Mouse (Mus musculus) forebrain, embryonic 12.5 days (tissue): ENCODE data around the gene Grap2. TPM values are rescaled to one million over a fixed set of nuclear protein-coding genes. Genes with fewer than 3 reads are reported as not detected.

Experiments
- ATAC-seq: fragments of 200-750 bp; cut with Nextera tagmentation; 2 replicates; pipeline ENCODE4 v1.8.0; 2017; ENCODE audit warnings: moderate TSS enrichment; ENCODE audit not compliant: low FRiP score
- H3K27ac ChIP-seq: fragments of 300-500 bp; sonication (generic); 2 replicates; pipeline ENCODE4 v1.5.1; 2016; ENCODE audit warnings: mild to moderate bottlenecking
- H3K27me3 ChIP-seq: fragments of 300-500 bp; sonication (generic); 2 replicates; pipeline ENCODE4 v1.6.1; 2016; ENCODE audit warnings: mild to moderate bottlenecking
- H3K36me3 ChIP-seq: fragments of 300-500 bp; sonication (generic); replicated peaks from 2 replicates; pipeline ENCODE4 v1.6.1; 2016; ENCODE audit warnings: mild to moderate bottlenecking
- H3K4me1 ChIP-seq: fragments of 300-500 bp; sonication (generic); 2 replicates; pipeline ENCODE4 v1.6.1; 2016
- H3K4me2 ChIP-seq: fragments of 300-500 bp; sonication (generic); 2 replicates; pipeline ENCODE4 v1.6.1; 2016; ENCODE audit warnings: mild to moderate bottlenecking, moderate library complexity
- H3K4me3 ChIP-seq: fragments of 300-500 bp; sonication (generic); replicated peaks from 2 replicates; pipeline ENCODE4 v1.5.1; 2016; ENCODE audit warnings: mild to moderate bottlenecking
- H3K9ac ChIP-seq: fragments of 300-500 bp; sonication (generic); 2 replicates; pipeline ENCODE4 v1.6.1; 2016; ENCODE audit warnings: mild to moderate bottlenecking
- H3K9me3 ChIP-seq: fragments of 300-500 bp; sonication (generic); 2 replicates; pipeline ENCODE4 v1.6.1; 2016
- WGBS: fragments of 180-500 bp; shearing (Covaris S2); methylation state at CpG from one replicate; pipeline ENCODE4 v1.1.7; 2016; 5-methylcytosine and 5-hydroxymethylcytosine counted together
- polyA plus RNA-seq: library from polyadenylated mRNA; unstranded; fragments of >200 nt; fragmentation: Nextera tagmentation; extraction: Ambion mirVana; gene quantifications from 2 replicates; pipeline ENCODE4 v1.2.1, GENCODE M21; 2016

Grap2 gene
- polyA plus RNA-seq, 1 experiment from 2014 or later = 2.8 TPM

DNA sequence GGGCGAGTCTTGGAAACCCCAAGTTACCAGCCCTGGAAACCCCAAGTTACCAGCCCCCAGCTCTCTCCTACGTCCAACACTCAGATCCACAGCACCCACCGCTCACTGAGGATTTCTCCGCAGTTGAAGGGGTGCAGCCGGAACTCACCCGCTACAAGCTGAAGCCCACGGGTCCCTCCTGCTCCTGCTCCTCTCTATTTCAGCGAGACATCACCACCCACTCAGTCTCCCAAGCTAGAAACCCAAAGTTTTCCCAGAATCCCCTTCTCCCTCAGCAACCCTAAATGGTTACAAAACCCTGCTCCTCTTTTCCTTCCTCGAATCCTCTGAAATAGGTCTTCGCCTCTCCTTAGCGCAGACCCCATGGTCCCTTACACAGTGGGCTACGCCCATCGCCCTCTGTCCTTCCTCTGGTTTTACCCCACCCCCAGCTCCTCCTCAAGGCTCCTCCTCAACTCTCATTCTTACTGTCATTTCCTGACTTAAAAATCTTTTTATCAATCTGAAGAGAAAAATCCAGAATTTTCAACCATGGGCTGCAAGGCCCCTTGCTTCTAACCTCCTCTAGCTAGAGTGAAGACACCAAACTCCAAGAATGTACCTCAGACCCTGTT is 60.0 kb downstream of the Grap2 start:
- peaks cover 10% of the 10 kb centered on the region for H3K4me1 ChIP-seq
- 88% methylated on average over 13 of the region's 13 CpGs for WGBS
- no peak overlapping the region for H3K9ac ChIP-seq
- H3K4me2 ChIP-seq = no peak overlapping the region
- no peak overlapping the region for H3K27ac ChIP-seq
- no peaks in the 10 kb centered on the region for H3K9me3 ChIP-seq
- no peak for ATAC-seq
- H3K27me3 ChIP-seq = no peaks in the 10 kb centered on the region; the same call in 1 of the 2 replicates
- H3K36me3 ChIP-seq = no peaks in the 10 kb centered on the region
- H3K4me3 ChIP-seq = no peak overlapping the region

DNA sequence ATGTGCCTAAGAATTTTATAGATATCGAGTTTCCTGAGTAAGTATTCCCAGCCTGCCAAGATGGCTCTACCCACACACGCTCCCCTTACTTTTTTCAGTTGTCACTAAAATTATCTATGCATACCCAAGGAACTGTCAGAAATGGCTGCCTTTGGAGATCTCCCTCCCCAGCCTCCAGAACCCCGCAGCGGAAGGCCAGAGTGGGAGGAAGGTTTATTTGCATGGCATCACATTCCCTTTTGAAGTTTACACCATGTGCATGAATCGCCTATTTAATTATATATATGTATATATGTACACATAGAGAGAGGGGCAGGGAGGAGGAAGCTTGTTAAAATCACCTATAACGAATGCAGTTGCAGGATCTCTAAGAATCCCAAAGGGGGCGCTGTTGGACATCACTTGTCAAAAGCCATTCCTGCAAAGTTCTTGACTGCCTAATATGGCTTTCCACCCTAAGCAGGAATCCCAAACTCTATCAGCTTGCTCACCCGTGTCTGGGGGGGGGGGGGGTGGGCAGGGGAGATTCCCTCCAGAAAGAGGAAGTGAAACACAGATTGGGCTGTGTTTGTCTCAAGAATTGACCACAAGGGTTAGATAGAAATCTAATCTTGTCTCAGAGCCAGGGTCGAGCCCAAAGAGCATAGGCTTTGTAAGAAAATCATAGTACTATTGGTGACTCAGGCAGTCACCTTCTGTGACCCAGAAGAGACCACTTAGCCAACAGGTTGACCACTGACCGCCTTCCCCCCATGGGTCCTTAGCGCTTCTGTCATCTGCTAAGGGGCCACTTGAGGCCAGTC is 62.2 kb downstream of the Grap2 start:
- Histone ChIP-seq H3K27me3 (no peaks in the 10 kb centered on the region; the same call in 1 of the 2 replicates), H3K9ac (no peak overlapping the region), H3K27ac (no peak overlapping the region), H3K36me3 (no peaks in the 10 kb centered on the region), H3K4me2 (no peak overlapping the region), H3K9me3 (no peaks in the 10 kb centered on the region), H3K4me1 (peaks cover 10% of the 10 kb centered on the region), H3K4me3 (no peak overlapping the region)
- 60% methylated on average over 11 of the region's 11 CpGs for WGBS
- no peak for ATAC-seq

DNA sequence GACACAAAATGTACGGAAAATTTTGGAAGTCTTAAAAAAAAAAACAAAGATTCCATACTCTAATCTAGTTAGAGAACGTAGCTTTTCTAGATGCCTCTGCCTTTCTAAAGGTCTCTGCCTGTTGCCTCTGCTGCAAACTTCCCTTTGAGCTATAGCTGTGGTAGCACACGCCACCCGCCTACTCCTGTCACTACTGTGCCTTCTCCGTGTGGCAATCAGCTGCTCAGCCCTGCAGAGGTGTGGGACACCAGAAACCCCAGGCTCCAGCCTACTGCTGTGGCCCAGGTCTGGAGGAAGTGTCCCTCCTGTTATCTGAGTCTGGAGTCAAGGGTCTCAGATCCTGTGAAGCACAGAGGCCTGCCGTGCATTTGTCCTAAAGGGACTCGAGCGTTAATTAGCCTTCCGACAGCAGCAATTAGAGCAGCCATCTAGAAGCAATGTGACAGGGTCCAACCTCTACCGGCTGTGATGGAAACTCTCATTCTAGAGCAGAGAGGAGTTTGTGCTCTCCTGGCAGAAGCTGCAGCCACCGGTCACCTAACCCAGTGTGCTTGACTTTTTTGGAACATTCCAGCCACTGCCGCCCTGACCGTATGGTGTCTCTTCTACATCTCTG is 64.5 kb downstream of the Grap2 start:
- no peaks in the 10 kb centered on the region for H3K9me3 ChIP-seq
- H3K27ac ChIP-seq = no peak overlapping the region
- H3K36me3 ChIP-seq = no peaks in the 10 kb centered on the region
- ATAC-seq = no peak
- 42% methylated on average over 13 of the region's 13 CpGs for WGBS
- no peak overlapping the region for H3K4me2 ChIP-seq
- H3K4me3 ChIP-seq = no peak overlapping the region
- no peak overlapping the region for H3K9ac ChIP-seq
- no peaks in the 10 kb centered on the region; the same call in 1 of the 2 replicates for H3K27me3 ChIP-seq
- H3K4me1 ChIP-seq = peaks cover 4% of the 10 kb centered on the region

GRCm38 (mm10) chr15:80639071-80639702 is 66.8 kb downstream of the Grap2 start:
- no peaks in the 10 kb centered on the region for H3K36me3 ChIP-seq
- H3K9me3 ChIP-seq = no peaks in the 10 kb centered on the region
- H3K9ac ChIP-seq = no peak overlapping the region
- H3K27me3 ChIP-seq = no peaks in the 10 kb centered on the region; the same call in 1 of the 2 replicates
- H3K4me2 ChIP-seq = no peak overlapping the region
- no peak overlapping the region for H3K4me3 ChIP-seq
- H3K27ac ChIP-seq = no peak overlapping the region
- H3K4me1 ChIP-seq = peaks cover 4% of the 10 kb centered on the region
- ATAC-seq = no peak
- WGBS = 77% methylated on average over 11 of the region's 11 CpGs

DNA sequence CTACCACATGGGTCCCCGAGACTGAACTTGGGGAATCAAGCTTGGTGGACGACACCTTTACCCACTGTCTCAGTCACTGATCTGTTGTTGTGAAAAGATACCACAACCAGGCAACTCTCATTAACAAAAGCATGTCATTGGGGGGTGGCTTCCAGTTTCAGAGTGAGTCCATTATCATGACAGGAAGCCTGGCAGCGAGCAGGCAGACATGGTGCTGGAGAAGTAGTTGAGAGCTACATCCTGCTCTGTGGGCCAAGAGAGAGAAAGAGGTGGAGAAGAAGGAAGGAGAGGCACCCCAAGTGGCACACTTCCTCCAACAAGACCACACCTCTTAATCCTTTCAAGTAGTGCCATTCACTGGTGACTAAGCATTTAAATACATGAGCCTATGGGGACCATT is 67.5 kb downstream of the Grap2 start:
- 90% methylated on average over 3 of the region's 3 CpGs for WGBS
- Histone ChIP-seq H3K27me3 (no peaks in the 10 kb centered on the region; the same call in 1 of the 2 replicates), H3K27ac (no peak overlapping the region), H3K4me2 (no peak overlapping the region), H3K4me3 (no peak overlapping the region), H3K9me3 (no peaks in the 10 kb centered on the region), H3K36me3 (no peaks in the 10 kb centered on the region), H3K9ac (no peak overlapping the region), H3K4me1 (peaks cover 4% of the 10 kb centered on the region)
- ATAC-seq = no peak

DNA sequence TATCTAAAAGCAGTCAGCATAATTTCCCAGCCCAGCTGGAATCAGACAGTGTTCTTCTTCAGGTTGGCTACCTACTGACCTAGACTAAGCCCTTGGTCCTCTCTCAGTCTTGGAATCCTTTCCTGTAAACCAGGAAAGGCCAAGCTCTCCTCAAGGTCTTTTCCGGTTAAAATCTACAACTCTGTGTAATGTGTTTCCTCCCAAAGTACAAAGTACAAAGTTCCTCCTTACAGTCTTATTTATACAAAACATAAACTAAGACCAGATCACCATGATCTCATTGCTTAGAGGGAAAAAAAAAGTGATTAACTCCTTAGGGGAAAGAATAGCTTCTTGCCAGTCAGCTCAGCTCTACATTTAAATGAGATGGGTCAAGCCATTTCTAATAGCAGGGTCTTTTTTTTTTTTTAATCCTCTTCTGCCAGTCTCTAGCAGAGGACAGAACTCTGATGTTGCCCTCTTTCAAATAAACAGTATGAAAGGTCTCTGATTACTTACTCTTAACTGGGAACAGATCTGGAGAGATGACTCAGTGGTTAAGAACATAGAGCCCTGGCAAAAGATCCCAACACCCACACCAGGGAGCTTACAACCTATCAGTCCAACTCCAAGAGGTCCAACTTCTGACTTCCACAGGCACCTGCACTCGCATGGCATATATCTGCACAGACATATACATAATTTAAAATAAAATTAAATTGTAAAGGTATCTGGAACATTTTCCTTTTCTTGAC is 69.5 kb downstream of the Grap2 start:
- Histone ChIP-seq H3K27ac (no peak overlapping the region), H3K9me3 (no peaks in the 10 kb centered on the region), H3K4me2 (no peak overlapping the region), H3K9ac (no peak overlapping the region), H3K27me3 (no peaks in the 10 kb centered on the region), H3K4me3 (no peak overlapping the region), H3K36me3 (no peaks in the 10 kb centered on the region), H3K4me1 (peaks cover 11% of the 10 kb centered on the region)
- 91% methylated on average over 2 of the region's 2 CpGs for WGBS
- ATAC-seq = no peak

DNA sequence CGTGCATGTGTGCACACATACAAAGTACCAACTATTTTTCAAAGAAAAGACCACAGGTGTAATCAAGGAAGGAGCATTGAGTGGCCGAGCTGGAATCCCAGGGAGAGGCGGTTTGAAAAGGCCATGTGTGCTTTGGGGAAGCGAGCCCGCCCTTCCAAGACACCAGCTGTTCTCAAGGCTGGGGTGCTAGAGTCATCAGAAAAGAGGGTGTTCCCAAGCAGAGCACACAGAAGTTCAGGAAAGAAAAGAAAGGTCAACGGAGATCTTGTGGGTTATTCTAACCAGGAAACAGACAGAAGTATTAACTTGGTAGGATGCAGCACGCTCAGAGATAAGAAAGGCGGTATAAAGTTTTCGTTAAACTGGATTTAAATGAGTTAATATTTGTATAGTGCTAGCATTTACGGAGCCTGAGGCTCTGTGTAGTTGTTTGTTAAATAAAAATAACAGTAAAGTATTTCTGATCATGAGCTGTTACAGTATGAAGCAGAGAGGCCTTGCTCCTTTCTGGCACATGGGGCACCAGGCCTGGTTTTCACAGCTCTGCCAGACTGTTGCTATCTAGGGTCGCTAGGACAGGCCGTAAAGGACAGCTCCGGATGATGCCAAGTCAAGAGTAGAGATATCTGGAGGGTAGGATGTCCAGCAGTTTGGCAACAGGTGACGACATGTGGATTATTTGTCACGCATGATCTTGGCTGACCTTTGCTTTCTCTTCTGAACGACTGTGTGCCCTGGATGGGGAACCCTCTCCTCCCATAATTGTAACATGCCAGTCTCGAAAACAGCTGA is 72.8 kb downstream of the Grap2 start:
- Histone ChIP-seq H3K4me1 (peaks cover 13% of the 10 kb centered on the region; the same call in 1 of the 2 replicates), H3K27me3 (0 out of 2 replicates have a peak, but pooled peaks cover 5% of the 10 kb centered on the region), H3K4me3 (no peak overlapping the region), H3K27ac (no peak overlapping the region), H3K9ac (no peak overlapping the region), H3K9me3 (no peaks in the 10 kb centered on the region), H3K36me3 (no peaks in the 10 kb centered on the region), H3K4me2 (no peak overlapping the region)
- WGBS = 86% methylated on average over 17 of the region's 17 CpGs
- ATAC-seq = no peak

GRCm38 (mm10) chr15:80648977-80649606 is 76.7 kb downstream of the Grap2 start:
- no peak for ATAC-seq
- Histone ChIP-seq H3K4me2 (no peak overlapping the region), H3K4me1 (peaks cover 13% of the 10 kb centered on the region; the same call in 1 of the 2 replicates), H3K4me3 (no peak overlapping the region), H3K9ac (no peak overlapping the region), H3K27me3 (0 out of 2 replicates have a peak, but pooled peaks cover 5% of the 10 kb centered on the region), H3K27ac (no peak overlapping the region), H3K9me3 (no peaks in the 10 kb centered on the region), H3K36me3 (no peaks in the 10 kb centered on the region)
- WGBS = 81% methylated on average over 15 of the region's 15 CpGs

DNA sequence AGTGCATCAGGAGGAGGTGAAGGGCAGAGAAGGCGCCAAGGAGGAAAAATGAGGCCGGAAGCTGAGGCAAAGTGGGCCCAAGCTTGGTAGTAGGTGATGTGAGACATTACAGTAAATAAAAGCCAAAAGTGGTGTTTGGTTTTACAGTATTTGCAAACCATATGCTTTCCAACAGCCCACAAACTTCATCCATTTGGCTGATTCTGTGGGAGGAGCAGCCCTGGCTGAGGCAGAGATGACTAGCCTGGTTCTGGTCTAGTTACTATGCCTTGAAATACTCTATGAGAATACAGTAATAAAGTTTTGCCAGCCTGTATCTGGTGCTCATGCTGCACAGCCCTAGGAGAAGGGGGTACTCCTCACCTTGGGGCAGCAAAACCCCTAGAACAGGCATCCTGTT is 78.0 kb downstream of the Grap2 start:
- ATAC-seq = no peak
- no peak overlapping the region for H3K4me3 ChIP-seq
- 0 out of 2 replicates have a peak, but pooled peaks cover 5% of the 10 kb centered on the region for H3K27me3 ChIP-seq
- no peaks in the 10 kb centered on the region for H3K9me3 ChIP-seq
- no peak overlapping the region for H3K27ac ChIP-seq
- H3K4me2 ChIP-seq = no peak overlapping the region
- 78% methylated on average over 2 of the region's 2 CpGs for WGBS
- no peaks in the 10 kb centered on the region for H3K36me3 ChIP-seq
- no peak overlapping the region for H3K9ac ChIP-seq
- H3K4me1 ChIP-seq = peaks cover 13% of the 10 kb centered on the region; the same call in 1 of the 2 replicates

DNA sequence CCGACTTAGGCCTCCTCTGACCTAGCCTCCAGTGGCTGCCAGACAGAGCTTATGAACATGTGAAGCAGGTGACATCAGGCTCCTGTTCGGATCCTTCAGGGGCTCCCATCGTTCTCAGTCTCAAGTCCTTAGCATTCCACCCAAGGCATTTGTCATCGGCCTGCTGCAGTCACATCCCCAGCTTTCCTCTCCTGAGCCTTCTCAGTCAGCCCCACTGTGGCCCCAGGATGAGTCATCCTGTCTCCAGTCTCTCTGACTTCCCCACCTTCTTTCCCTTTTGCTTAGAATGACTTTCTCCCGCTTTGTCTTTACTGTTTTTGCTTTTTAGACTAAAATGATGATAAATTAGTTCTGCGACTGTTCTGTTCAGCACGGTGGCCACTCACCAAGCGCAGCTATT is 81.5 kb downstream of the Grap2 start:
- H3K4me3 ChIP-seq = no peak overlapping the region
- ATAC-seq = no peak
- peaks cover 6% of the 10 kb centered on the region; the same call in 1 of the 2 replicates for H3K4me1 ChIP-seq
- 0 out of 2 replicates have a peak, but pooled peaks cover 5% of the 10 kb centered on the region for H3K27me3 ChIP-seq
- no peaks in the 10 kb centered on the region for H3K9me3 ChIP-seq
- 85% methylated on average over 8 of the region's 8 CpGs for WGBS
- no peak overlapping the region for H3K27ac ChIP-seq
- H3K4me2 ChIP-seq = no peak overlapping the region
- H3K9ac ChIP-seq = no peak overlapping the region
- H3K36me3 ChIP-seq = no peaks in the 10 kb centered on the region
